Mouse (Mus musculus): Measurements from ENCODE around the gene Glis3.
A peak's percentile ranks its signal among the peaks of the same experiment; 100 is the strongest.

Glis3 gene

GRCm38 (mm10) chr19:28656882-28657281 is 23.0 kb downstream of the Glis3 start:
- no peak for DNase-seq (ENCODE audit: low spot score in 2 of 2)

GRCm38 (mm10) chr19:28655166-28655565 is 24.7 kb downstream of the Glis3 start:
- DNase-seq (ENCODE audit: low spot score in 2 of 2) = no peak

GRCm38 (mm10) chr19:28650836-28651235 is 29.0 kb downstream of the Glis3 start:
- DNase-seq (ENCODE audit: low spot score in 2 of 2) = no peak

- no peak for DNase-seq (ENCODE audit: low spot score in 2 of 2)
Observed at GRCm38 (mm10) chr19:28649489-28649888, 30.4 kb downstream of the Glis3 start.

GRCm38 (mm10) chr19:28648881-28649280 is 31.0 kb downstream of the Glis3 start:
- no peak for DNase-seq (ENCODE audit: low spot score in 2 of 2)

- no peak for DNase-seq (ENCODE audit: low spot score in 2 of 2)
Observed at GRCm38 (mm10) chr19:28647424-28647823, 32.5 kb downstream of the Glis3 start.

GRCm38 (mm10) chr19:28646286-28646685 is 33.6 kb downstream of the Glis3 start:
- DNase-seq (ENCODE audit: low spot score in 2 of 2) = no peak

GRCm38 (mm10) chr19:28640861-28641381 is 39.0 kb downstream of the Glis3 start:
- DNase-seq (ENCODE audit: low spot score in 2 of 2) = no peak

- DNase-seq (ENCODE audit: low spot score in 2 of 2) = no peak
Observed at GRCm38 (mm10) chr19:28635991-28636553, 43.8 kb downstream of the Glis3 start.

GRCm38 (mm10) chr19:28634986-28635385 is 44.9 kb downstream of the Glis3 start:
- DNase-seq (ENCODE audit: low spot score in 2 of 2) = no peak

- no peak for DNase-seq (ENCODE audit: low spot score in 2 of 2)
Observed at GRCm38 (mm10) chr19:28628416-28628815, 51.5 kb downstream of the Glis3 start.

GRCm38 (mm10) chr19:28626189-28626588 is 53.7 kb downstream of the Glis3 start:
- DNase-seq (ENCODE audit: low spot score in 2 of 2) = no peak

GRCm38 (mm10) chr19:28624571-28624970 is 55.3 kb downstream of the Glis3 start:
- no peak for DNase-seq (ENCODE audit: low spot score in 2 of 2)

- peak; percentile 41 to 58 for DNase-seq (ENCODE audit: low spot score in 2 of 2)
Observed at GRCm38 (mm10) chr19:28623726-28624125, 56.2 kb downstream of the Glis3 start.

GRCm38 (mm10) chr19:28621608-28622505 is 58.0 kb downstream of the Glis3 start:
- DNase-seq (ENCODE audit: low spot score in 2 of 2) = no peak

- DNase-seq (ENCODE audit: low spot score in 2 of 2) = no peak
Observed at GRCm38 (mm10) chr19:28617736-28618135, 62.1 kb downstream of the Glis3 start.

- no peak for DNase-seq (ENCODE audit: low spot score in 2 of 2)
Observed at GRCm38 (mm10) chr19:28617191-28617590, 62.7 kb downstream of the Glis3 start.

- DNase-seq (ENCODE audit: low spot score in 2 of 2) = no peak
Observed at GRCm38 (mm10) chr19:28616487-28616886, 63.4 kb downstream of the Glis3 start.

- DNase-seq (ENCODE audit: low spot score in 2 of 2) = no peak
Observed at GRCm38 (mm10) chr19:28612249-28612648, 67.6 kb downstream of the Glis3 start.

GRCm38 (mm10) chr19:28608747-28609146 is 71.1 kb downstream of the Glis3 start:
- no peak for DNase-seq (ENCODE audit: low spot score in 2 of 2)

GRCm38 (mm10) chr19:28608277-28608676 is 71.6 kb downstream of the Glis3 start:
- no peak for DNase-seq (ENCODE audit: low spot score in 2 of 2)

GRCm38 (mm10) chr19:28600866-28601265 is 79.0 kb downstream of the Glis3 start:
- DNase-seq (ENCODE audit: low spot score in 2 of 2) = no peak

GRCm38 (mm10) chr19:28594215-28594614 is 85.7 kb downstream of the Glis3 start:
- no peak for DNase-seq (ENCODE audit: low spot score in 2 of 2)
